Mouse (Mus musculus) 3T3-L1 (cell line): ENCODE measurements around the gene Aip.
A peak's percentile ranks its signal among the peaks of the same experiment; 100 is the strongest.

Experiments used
- DNase-seq: peaks from one replicate; pipeline ENCODE4 v3.0.0-alpha.2; 2015; ENCODE audit warnings: low read depth, low spot score

Gene Aip

DNA sequence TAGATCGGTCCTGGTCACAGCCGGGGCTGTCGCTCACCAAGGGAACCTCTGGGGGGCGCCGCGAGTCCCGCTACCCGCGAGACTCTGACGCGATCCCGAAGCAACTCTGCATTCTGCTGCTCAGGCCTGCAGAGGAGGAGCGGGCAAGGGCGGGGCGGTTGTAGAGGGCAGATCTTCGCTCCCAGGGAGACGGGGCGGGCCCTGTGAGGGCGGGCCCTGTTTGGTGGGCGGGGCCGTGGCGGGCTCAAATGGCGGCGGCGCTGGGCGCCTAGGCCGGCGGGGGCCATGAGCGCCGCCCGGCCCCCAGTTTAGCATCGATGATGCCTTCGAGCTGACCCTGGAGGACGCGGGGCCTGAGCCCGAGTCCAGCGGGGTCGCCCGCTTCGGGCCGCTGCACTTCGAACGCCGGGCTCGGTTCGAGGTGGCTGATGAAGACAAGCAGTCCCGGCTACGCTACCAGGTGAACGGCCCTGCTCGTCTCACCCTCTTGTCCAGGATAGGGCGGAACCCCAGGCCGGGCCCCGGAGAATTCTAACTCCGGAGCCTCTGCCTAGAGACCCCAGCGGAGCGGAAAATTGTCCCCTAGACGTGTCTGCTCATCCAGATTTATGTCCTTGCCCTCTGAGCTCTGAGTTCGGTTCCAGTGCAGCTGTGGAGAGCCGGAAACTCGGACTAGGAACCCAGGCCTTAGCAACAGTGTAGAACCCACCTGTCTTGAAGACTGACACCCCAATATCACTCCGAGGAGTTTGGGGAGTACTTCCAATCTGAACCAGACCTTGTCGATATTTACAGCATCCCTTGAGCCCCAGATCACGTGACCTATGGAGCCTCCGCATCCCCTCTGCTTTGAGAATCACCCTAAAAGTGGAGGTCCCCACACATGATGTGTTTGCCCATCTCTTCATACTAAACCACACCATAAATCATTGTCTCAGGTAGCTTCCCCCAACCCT is at the start of gene Aip:
Aip (minus strand) TSS at position 118 of the 956 bp plus-strand sequence.
- DNase-seq = peak; percentile 99

- no peak for DNase-seq
Observed at GRCm38 (mm10) chr19:4172925-4173324, 47.3 kb upstream of the Aip start.

DNA sequence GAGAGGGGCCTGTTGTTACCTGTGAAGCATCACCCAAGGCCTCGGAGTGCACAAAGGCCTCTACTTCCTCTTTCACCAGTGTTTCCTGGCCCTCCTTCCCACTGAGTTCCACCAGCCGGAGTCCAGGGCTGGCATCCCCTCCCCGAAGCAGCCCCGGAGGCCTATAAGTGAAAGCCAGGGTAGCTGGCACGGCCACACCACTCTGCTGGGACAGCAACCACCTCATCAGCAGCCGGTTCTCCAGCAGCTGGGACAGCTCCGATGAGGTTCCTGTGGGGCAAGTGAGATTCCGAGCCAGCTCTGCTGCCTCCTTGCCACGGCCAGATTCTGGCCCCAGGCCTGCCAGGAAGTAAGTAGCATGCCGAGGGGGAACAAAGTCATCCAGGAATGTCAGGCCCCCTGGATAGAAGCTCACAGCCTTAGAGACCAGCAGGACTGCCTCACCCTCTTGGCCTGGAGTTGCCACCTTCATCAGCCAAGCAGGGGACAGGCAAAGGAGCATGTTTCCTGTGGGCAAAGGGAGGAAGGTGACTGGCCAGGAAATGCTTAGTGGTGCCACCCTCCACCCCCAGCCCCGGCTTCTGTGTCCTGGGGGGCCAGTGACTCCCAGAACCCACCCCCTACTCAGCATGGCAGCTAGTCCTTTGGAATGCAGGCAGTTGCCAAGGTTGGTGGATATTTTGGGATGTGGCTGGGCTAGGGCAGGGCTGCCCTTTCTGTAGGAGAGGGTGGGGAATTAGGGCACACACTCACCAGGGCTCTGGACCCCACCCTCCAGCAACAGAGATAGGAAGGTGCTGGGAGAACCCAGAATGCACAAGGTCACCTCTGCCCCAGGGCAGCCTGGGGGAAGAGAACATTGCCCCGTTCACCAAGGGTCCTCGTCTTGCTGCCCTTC is 46.0 kb upstream of the Aip start:
- DNase-seq = no peak

- no peak for DNase-seq
Observed at GRCm38 (mm10) chr19:4170723-4171392, 45.2 kb upstream of the Aip start.

- no peak for DNase-seq
Observed at GRCm38 (mm10) chr19:4169810-4170209, 44.2 kb upstream of the Aip start.

GRCm38 (mm10) chr19:4169378-4169784 is 43.7 kb upstream of the Aip start:
- DNase-seq = peak; percentile 98

- DNase-seq = no peak
Observed at GRCm38 (mm10) chr19:4166678-4167476, 41.2 kb upstream of the Aip start.

GRCm38 (mm10) chr19:4164721-4165120 is 39.1 kb upstream of the Aip start:
- no peak for DNase-seq

- no peak for DNase-seq
Observed at GRCm38 (mm10) chr19:4164100-4164499, 38.4 kb upstream of the Aip start.

GRCm38 (mm10) chr19:4163543-4163887 is 37.9 kb upstream of the Aip start:
- no peak for DNase-seq

GRCm38 (mm10) chr19:4162646-4163542 is 37.2 kb upstream of the Aip start, which contains the start of gene Rps6kb2:
Gene Rps6kb2 (minus strand): TSS chr19:4163354.
- peak; percentile 99 for DNase-seq

GRCm38 (mm10) chr19:4159049-4159448 is 33.4 kb upstream of the Aip start:
- DNase-seq = no peak

- DNase-seq = no peak
Observed at GRCm38 (mm10) chr19:4156771-4157170, 31.1 kb upstream of the Aip start.

DNA sequence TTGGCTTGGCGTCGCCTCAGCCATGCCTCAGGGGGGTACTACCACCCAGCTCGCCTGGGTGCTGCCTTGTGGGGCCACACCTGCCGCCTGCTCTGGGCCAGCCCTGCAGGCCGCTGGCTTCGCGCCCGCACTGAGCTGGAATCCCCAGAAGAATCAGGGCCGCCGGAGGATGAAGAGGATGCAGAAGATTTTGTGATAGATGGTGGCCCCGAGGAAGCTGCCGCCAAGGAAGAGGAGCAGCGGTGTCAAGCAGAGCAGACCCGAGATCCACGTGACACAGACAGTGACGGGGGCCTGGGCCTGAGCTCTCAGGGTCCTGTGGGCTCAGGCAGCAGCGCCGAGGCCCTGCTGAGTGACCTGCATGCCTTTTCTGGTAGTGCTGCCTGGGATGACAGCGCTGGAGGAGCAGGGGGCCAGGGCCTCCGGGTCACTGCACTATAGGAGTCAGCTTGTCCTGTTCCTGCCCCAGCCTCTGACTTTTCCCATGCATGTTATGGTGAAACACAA is 30.5 kb upstream of the Aip start:
- no peak for DNase-seq

DNA sequence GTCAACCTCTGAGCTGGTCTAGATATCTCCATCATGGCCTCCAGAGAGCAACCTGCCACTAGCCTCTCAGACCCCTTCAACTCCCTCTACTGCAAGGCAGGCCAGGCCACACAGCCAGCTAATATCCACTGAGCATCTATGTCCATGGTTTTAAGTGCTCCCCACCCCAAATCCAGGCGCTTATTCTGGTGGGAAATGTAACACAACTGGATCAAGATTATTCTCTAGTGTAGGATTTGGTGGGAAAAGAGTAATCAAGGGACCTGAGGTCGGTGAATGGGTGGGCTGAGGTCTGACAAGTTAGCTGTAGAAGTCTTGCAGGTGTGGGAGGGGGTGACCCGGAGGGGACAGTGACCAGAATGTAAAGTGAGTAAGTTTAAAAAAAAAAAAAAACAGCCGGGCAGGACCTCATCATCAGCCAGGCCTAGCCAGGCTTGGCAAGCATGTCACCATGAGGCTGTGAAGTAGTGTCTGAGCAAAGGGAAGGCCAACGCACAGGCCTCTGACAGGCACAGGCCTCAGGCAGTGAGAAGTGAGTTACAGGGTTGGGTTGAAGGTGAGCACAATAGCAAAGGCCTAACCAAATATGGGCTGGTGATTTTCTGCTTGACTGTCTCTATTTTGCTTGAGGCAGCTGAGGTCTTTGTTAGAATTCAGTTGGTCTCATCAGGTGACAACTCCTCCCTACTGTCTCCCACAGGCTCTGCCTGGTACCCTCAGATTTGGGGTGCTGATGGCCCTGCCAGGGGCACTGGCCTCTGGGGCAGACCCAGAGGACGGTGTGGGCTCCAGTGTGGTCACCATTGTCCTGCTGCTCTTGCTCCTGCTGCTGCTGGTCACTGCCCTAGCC is 29.8 kb upstream of the Aip start:
- DNase-seq = no peak

DNA sequence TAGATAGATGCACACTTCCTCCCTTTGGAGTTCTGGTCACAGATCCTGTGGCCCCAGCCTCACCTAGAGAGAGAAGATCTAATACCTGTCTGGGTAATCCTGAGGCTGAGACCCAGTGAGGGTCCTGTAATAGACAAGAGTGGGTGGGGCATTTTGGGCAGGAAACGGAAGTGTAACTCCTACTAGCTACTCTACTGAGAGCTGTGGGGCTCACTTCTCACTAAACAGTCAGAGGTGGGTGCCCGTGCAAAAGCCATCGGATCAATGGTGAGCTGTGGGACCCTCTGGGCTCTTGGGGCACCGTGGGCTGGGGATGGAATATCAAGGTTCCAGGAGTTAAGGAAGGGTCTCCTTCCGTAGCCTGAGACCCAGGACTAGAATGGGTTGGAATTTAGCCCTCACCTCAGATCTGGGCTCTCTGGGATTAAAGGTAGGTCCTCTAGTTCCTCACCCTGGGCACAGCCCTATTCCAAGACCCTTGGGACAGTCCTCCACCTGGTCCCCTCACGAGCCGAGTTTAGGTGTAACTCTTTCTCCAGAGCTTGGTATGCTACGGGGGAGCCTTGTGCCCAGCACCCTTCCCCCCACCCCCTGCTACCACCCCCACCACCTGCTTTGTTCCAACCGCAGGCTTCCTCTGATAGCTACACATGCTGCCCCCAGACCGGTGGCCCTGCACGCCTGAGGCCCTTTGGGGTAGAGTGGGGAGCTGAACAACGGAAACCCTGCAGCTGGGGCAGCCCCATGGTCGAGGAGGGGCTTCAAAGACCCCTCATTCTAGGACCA is 29.0 kb upstream of the Aip start:
- DNase-seq = no peak

- DNase-seq = no peak
Observed at GRCm38 (mm10) chr19:4153232-4153654, 27.6 kb upstream of the Aip start, which contains the start of gene Ptprcap. Gene Ptprcap (plus strand): TSS chr19:4153604.
